Mouse (Mus musculus): ENCODE results near the gene Oog2.
"Not testable (repeated sequence)": the region's sequence is repeated elsewhere in the genome, so short reads cannot be mapped to it uniquely, and the experiment has no call there.

Oog2 gene

DNA sequence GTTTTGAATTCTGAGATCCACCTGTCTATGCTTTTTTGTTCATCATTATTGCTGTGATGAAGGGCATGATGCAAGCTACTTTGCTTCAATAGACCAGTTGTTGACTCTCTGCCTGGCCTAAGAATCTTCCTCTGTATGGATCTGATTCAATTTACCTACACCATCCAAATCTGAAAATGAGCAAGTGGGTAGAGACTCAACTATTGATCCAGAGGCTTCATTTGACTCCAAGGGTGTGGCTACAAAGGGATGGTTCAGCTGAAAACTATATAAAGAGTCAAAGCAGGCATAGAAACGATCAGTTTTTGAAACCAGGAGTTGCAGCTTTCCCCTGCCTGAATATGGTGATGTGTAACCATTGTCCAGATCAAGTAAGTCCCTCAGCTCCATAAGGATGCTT lies at the start of gene Oog2:
Gene Oog2, plus strand, starts transcription at position 301 of the 400 bp plus-strand sequence.
- no peak for DNase-seq (ENCODE audit: low read depth, low spot score)

GRCm38 (mm10) chr4:144162563-144162962 lies 28.0 kb upstream of the Oog2 start, which contains the start of gene Oog3:
Gene Oog3 (minus strand): TSS chr4:144162663.
- no peak for DNase-seq (ENCODE audit: low read depth, low spot score)

GRCm38 (mm10) chr4:144213218-144213617 lies 22.7 kb downstream of the Oog2 start, which contains the start of gene C87977:
Gene C87977 (minus strand): TSS chr4:144213318.
- DNase-seq (ENCODE audit: low read depth, low spot score) = not testable (repeated sequence)

Measured in CD4-positive helper T cell, adult 2 months (primary cell).